Mouse (Mus musculus) spleen, postnatal 4 days (tissue): ENCODE measurements around the gene Emc1.

Experiments used
- DNase-seq, 2 experiments: peaks; one replicate each; pipeline ENCODE4 v3.0.0; 2022; ENCODE audit warnings: low spot score in 2 of 2

Emc1 gene

DNA sequence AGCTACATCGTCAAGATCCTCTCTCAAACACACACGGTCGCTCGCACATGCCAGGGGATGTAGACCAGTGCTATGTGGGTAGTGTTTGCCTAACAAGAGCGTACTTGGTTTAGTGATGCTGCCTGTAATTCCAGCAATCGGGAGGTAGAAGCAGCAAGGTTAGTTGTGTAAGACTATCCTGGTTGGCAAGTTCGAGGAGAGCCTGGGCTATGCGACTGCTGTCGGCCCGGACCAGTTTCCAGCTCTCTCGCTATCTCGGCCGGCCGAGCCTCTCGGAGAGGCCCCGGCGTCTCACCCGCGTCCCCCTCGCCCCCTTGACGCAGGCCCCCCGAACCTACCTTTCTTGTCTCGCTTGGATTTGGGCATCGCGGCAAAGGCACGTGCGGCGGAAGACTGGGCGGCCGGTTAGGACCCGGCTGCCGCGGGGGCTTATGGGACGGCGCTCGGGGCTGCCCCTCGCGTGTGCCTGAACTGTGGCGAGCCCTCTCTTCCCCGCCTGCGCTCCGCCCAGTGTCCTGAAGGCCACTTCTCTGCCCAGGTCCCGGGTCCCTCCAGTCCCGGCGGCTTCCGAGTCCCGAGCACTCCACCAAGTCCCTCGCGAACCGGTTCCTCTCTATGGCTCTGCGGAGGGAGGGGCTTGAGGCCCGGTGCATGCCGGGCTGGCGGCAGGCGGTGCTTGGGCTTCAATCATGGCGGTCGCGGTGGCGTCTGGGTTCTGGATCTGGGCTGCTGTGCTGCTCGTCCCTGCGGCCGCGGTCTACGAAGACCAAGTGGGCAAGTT is at the start of gene Emc1, which contains the start of the genes Mrto4 and Ubr4:
Gene Emc1, plus strand, starts transcription at position 657 of the 781 bp plus-strand sequence.
Gene Mrto4, minus strand, starts transcription at position 646 of the 781 bp plus-strand sequence.
Gene Ubr4, plus strand, starts transcription at position 679 of the 781 bp plus-strand sequence.
- peak; percentile 83 to 93 for DNase-seq

DNA sequence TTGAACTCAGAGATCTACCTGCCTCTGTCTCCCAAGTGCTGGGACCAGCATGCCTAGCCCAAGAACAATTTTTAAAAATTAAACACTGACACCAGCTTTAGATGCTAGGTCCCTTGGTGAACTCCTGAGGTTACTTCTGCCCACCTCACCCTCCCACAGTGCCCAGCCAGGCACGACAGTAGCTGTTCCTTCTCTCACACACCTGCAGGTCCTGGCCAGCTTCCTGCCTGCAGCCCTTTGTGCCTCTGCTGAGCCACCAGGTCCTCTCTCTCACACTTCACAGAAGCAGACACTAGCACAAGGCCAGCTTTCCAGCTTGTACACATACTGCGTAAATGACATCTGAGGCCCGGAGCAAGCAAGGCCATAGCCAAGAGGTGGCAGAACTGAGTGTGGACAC is 46.9 kb upstream of the Emc1 start:
- no peak for DNase-seq

DNA sequence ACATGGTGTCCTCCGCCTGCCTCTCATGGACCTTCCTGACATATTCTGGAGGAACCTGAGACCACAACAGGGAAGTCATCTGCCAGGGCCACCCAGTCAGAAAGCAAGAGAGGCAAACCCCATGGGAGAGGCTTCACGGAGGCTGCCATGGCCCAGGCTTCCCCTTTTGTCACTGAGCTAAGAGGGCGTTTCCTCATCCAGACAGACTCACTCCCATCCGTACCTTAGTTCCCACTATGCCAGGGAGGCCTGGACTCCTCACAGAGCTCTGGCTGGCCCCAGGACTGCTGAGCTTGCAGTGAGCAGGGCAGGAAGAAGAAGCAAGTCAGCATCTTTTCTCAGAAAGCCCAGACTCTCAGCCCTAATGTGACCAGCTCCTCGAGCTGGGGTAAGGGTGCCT is 44.5 kb upstream of the Emc1 start:
- peak; percentile 65 to 72 for DNase-seq

DNA sequence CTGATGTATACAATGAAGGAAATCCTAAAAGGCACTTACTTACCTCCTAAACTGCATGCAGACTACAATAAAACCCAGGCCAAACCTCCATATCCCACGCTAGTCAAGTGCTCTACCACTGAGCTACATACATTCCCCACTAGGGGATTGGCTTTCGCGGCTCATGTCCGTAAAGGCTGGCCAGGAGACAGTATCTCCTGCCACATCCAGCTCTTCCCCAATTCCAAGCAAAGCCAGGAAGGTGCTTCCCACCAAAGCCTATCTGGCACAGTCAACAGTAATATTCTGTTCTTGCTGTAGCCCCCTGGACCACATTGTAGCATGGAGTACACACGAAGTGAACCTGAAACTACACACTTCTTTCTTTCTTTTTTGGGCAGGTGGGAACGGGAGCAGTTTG is 42.7 kb upstream of the Emc1 start:
- peak in 1 of 2 experiments; percentile 60 for DNase-seq

DNA sequence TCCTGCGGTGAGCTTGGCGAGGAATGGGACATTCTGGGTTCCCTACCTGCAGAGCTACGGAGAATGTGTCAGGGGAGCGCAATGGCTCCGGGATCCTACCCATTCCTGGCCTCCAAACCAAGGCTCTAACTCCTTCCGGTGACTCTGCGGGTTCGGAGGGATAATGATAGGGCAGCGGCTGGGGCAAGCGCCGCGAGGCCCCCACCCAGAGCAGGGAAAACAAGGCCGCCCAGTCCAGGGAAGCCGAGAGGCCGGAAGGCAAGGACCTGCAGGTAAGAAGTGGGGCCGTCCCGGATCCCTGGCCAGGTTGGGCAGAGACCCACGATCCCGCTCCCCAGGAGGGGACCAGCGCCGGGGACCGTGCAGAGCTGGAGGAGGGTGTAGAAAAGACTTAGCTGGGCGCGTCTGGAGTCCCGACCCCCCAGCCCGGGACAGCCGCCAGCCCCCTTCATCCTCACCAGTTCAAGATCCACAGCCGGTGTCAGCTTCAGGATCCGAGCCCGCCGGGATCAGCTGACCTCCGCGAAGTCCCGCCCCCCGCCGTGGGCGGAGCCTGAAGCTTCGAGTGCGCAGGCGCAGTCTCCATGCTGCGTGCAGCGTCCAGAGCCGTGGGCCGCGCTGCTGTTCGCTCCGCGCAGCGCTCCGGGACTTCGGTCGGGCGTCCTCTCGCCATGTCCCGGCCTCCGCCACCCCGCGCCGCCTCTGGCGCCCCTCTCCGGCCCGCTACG is 42.1 kb upstream of the Emc1 start, which contains the start of the genes Pqlc2 and Akr7a5:
Gene Pqlc2, minus strand, starts transcription at position 538 of the 728 bp plus-strand sequence.
Gene Akr7a5, plus strand, starts transcription at position 574 of the 728 bp plus-strand sequence.
- DNase-seq = peak; percentile 99 to 100

DNA sequence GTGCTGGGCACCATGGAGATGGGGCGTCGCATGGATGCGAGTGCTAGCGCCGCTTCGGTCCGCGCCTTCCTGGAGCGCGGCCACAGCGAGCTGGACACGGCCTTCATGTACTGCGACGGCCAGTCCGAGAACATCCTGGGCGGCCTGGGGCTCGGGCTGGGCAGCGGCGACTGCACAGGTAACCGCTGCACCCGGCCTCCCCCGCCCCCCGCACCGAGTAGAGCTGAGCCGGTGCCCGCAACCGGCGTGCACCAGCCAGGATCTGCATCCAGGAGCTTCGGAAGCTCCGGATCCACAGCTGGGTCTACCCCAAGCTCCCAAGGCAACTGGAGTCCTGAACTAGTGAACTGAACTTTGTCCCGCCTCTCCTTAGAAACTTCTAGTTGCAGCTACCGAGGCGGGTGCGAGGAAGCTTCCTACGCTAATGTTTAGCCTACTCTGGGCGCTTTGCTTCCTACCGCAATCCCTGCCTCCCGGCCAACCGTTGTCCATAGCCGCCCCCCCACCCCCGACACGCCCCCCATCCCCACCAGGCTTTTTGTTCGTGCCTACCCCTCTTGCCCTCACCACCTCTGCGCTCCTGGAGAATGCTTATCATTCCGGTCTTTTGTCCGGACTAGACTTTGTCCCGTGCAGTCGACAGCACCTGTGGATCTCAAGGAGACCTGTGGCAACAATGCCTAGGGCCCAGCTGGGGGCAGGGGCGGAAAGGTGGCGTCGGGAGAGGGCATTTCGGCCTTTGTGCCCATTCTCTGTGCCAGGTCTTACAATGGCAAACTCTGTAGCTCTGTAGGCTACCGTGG is 41.3 kb upstream of the Emc1 start:
- DNase-seq = peak in 1 of 2 experiments; percentile 13

DNA sequence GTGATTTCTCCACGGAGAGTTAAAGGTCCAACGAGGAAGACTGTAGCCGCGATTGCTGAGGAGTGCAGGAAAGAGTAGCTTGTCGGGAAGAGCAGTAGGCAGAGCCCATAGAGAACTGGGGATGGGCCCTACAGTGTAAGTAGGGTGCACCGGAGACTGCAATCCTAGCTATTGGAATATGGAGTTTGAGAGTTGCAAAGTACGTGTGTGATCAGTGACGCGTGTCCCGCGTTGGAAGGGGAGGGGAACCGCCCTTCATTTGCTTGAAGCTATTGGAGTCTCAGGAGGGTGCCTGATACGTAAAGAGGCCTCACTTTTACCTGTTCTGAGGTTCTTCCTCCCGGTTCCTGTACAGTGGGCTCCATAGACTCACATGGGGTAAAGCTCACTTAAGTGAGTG is 40.7 kb upstream of the Emc1 start:
- no peak for DNase-seq

DNA sequence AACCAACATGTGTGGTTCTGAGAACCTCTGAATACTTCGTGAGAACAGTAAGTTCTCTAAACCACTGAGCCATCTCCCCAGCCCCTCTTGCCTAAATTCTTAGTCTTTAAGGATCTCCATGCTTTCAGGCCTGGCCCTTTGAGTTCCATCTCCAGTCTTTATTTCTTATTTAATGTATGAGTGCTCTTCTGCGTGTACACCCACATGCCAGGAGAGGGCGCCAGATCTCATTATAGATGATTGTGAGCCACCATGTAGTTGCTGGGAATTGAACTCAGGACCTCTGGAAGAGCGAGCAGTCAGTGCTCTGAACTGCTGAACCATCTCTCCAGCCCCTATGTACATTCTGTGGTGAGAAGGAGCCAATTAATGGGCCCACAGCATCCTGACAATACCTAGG is 39.8 kb upstream of the Emc1 start:
- peak; percentile 54 to 81 for DNase-seq

DNA sequence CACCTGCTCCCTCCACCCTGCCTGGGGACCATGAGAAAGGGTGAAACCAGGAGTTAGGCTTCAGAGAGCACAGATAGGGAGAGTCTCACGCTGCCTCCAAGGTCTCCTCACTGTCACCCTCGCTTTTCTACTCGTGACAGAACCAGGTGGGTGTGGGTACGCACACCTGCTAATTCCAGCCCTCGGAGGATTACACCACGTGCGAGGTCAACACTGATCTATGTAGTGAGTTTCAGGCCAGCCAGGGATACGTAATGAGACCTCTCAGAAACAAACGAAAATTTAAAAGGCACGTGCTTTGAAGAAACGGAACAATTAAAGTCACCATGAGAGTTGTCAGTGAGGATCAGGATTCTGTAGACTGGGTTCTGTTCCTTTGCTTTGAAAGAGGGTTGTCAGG is 33.9 kb upstream of the Emc1 start:
- DNase-seq = no peak

DNA sequence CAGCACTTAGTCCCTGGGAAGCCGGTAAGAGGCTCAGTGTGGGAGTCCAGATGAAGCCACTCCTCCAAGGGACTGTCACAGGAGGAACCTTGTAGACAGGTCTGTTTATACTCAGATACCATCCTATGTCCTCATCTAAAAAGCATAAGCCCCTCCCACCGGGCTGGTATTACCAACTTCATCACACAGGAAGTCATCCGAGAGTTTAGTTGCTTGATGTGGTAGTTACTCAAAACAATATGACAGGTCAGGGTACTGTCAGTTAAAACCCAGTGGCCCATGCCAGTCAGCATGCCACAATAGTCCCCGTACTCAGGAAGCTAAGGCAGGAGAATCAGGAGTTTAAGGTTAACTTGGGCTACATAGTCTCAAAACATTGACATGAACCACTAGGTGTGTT is 32.6 kb upstream of the Emc1 start:
- no peak for DNase-seq

DNA sequence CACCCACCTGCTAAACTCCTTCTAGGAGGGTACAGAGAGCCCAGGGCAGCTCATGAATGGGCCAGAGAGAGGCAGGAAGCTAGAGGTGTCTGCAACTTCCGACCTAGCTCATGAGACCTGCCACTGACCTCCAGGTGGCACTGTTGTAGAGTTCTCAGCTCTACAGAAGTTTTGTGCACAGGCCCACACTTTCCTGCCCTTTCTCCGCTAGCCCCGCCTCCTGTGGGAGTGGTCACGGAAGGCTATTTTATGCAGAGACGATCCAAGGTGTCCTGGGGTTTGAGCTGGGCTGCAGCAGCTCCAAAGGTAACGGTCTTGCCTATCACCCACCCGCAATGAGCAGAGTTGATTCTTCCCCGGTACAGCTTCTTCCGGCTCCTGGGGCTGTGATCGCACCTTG is 21.8 kb upstream of the Emc1 start:
- DNase-seq = peak; percentile 87 to 92

DNA sequence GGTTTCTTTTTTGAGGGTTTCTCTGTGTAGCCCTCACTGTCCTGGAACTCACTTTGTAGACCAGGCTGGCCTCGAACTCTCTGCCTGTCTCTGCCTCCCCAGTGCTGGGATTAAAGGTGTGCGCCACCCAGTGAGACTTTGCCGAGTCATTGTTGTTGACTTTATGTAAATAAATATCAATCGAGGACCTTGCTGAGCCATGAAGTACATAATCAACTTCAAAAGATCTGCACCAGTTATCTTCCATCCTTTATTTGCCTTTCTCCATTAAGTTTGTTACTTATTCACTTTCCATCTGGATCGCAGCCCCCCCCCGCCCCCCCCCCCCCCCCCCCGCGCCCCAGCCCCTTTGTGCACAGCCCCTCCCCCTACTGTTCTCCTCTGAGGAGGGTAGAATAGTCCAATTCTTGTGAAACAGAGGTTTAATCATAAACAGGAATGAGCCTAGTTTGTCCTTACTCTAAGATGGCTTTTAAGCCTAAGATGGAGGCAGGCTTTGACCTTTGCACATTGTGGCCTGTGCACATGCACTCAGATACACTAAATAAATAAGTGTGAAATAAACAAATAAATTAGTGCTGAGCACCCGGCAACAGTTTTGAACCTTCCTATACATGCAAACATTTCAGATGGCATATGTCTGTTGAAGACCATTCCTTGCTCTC is 17.6 kb upstream of the Emc1 start:
- DNase-seq = no peak

DNA sequence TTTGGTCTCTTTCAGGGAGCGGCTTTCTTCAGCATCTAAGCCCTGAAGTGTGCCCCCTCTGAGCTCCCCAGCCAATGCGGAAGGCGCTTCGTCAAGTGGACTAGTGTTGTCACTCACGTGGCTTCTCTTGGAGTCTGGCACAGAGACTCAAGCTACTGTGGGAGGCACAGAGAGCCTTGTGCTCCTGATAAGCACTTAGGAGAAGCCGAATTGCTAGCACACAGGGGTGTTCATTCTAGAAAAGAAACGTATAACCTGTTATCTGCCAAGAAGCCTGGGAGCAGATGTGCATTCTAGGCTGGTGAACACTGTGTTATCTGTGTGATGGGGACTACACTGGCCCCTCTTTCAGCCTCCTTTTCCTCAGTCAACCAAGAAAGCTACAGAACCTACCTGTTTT is 16.9 kb upstream of the Emc1 start:
- DNase-seq = peak in 1 of 2 experiments; percentile 35

DNA sequence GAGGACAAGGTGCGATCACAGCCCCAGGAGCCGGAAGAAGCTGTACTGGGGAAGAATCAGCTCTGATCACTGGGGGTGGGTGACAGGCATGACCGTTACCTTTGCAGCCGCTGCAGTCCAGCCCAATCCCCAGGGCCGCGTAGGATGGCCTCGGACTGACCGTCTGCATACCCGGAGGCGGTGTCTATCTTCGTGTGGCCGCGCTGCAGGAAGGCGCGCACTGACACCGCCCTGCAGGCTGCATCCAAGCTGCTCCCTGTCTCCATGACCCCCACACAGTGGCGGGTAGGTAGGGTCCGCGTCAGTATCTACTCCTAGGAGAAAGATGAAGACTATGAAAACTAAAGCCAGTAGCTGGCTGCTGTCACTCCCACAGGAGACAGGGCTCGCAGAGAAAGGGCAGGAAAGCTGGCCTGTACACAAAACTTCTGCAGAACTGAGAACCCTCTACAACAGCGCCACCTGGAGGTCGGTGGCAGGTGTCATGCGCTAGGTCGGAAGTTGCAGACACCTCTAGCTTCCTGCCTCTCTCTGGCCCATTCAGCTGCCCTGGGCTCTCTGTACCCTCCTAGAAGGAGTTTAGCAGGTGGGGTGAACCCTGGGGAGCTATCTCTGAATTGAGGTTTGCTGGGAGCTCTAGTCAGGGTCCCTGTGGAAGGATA is 15.4 kb upstream of the Emc1 start:
- peak; percentile 86 to 97 for DNase-seq

DNA sequence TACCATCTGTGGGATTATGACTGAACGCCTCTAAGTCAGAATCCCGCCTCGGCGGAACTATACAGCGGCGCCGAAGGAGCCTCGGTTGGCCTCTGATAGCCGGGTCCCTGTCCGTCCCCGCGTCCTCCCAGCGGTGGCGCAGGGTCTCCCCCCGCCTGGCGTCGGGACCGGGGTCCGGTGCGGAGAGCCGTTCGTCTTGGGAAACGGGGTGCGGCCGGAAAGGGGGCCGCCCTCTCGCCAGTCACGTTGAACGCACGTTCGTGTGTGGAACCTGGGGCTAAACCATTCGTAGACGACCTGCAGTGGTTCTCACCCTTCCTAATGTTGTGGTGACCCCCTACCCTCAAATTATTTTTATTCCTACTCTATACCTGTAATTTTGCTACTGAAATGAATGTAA is 14.2 kb upstream of the Emc1 start:
- DNase-seq = no peak

DNA sequence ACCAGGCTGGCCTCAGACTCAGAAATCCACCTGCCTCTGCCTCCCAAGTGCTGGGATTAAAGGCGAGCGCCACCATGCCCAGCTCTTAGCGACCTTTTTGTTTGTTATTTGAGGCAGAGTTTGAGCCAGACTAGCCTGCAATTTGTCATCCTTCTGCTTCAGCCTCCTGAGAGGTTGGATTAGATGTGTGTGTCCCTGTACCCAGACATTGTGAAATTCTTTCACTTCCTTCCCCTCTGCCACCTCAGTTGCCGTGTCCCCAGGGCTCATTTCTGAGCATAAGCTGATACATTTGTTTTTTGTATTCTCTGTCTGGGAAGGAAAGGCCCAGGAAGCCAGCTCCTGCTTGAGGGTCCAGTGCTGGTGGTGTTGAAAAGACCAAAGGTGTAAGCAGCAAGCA is 11.6 kb upstream of the Emc1 start:
- no peak for DNase-seq

DNA sequence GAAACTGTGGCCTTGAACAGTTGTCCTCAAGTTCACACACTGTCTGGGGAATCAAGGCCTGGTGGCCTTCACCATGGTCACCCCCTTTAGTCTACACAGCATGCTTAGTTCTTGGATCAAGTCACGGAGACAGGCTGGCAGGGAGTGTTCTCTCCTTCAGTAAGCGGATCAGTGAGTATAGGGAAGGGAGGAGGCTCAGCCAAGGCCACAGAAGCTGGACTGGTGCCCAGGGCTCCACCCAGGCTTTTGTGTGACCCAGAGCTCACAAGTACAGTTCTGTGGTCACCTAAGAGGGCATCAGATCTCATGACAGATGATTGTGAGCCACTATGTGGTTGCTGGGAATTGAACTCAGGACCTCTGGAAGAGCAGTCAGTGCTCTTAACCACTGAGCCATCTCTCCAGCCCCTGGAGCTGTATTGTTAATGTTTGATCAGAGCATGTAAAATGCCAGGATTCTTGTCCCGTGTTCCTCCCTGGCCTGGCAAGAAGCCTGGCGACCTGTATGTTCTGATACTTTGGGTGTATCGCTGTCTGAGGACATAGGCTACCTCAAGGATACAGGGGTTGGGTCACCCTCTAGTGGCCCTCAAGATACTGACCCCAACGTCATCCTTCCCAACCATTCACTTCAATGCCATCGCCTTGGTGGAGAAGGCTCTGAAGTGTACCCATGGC is 10.7 kb upstream of the Emc1 start:
- DNase-seq = peak in 1 of 2 experiments; percentile 33

DNA sequence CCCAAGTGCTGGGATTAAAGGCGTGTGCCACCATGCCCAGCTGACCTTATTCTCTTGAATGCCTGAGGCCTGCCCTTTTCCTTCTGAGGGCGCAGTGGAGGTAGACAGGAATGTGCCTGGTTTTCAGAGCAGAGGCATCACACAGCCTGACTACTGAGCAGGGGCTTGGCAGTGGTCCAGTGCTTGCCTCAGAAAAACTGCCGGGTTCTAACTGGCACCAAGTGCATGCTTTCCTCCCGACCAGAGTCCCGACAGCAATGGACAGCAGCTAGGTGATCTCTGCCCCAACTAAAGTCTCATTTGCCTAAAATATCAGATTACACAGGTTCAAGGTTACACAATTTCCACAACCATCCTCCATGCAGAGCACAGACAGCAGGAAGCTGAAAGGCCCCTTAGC is 8.7 kb upstream of the Emc1 start:
- no peak for DNase-seq

DNA sequence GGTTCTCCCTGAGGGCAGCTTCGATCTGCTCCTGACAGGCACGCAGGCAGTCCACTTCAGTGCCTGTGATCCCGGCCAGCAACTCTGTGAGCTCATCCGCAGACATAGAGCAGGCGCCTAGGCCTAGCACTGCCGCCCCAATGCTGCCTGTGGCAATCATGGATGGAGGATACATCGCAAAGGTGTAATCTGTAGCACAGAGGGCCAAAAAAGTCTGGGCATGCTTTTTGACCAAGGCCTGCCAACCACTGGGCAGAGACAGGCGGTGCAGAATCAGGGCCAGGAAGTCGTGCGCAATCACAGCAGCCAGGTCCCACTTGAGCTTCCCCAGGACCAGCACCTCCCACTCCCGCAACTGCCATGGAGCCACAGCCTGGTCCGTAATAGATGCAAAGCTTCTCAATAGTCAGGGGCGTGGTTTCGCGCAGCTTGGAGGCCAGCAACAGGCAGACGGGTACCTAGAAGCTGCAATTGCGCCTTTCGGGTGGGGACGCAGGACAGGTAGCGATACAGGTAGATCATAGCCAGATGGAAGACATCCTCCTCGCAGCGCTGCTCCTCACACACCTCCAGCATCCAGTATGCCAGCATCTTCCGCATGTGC is 6.9 kb upstream of the Emc1 start:
- DNase-seq = no peak

DNA sequence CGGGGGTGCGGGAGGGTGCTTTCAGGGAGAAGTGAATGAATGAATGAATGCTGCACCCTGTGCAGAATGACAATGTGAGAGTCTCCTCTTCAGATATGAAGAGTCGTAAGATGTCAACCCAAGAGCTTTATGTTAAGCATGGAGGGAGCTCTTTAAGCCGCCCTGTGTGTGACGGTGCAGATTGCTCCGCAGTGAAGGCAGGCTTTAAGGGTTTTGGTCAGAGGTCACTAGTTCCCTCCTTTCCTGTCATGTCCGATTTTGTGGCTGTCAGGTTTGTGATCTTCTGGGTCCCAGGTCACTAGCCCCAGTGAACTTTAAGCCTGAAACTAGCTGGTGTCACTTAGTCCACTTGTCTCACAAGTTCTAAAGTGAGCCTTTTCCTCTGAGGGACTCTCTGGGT is 445 bp downstream of the Emc1 start:
- no peak for DNase-seq
